Mouse (Mus musculus): Measurements from ENCODE around the gene Gnpat. TPM values are rescaled to one million over a fixed set of nuclear protein-coding genes. Genes with fewer than 3 reads are reported as not detected.
"Not testable (repeated sequence)": the region's sequence is repeated elsewhere in the genome, so short reads cannot be mapped to it uniquely, and the experiment has no call there.

Gnpat gene
- polyA plus RNA-seq, 1 experiment from 2014 or later = 130 TPM

DNA sequence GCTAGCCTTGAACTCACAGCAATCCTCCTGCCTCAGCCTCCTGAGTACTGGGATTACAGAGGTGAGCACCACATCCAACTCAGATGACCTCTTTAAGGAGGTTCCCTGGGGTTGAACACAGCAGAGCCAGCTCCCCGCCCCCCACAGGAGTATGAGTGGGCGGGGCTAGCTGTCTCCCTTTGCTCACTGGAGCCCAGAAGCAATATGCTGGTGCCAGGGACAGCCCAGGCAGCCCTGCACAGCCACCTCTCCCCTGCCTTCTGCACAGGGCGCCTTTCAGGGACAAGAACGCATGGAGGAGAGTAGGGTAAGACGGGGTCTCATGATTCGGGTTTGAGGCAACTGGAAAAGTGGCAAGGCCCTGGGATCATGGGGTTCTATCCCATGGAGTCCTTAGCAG lies 31.3 kb upstream of the Gnpat start:
- peaks cover 17% of the 10 kb centered on the region; the same call in 1 of the 2 replicates for H3K27me3 ChIP-seq
- no peak overlapping the region for H3K4me3 ChIP-seq
- 73% methylated on average over 6 of the region's 6 CpGs for WGBS
- no peak for ATAC-seq (ENCODE audit: low FRiP score, low read depth)
- no peaks in the 10 kb centered on the region for H3K9me3 ChIP-seq
- no peak overlapping the region for H3K9ac ChIP-seq (replicated peaks)
- no peak overlapping the region for H3K4me2 ChIP-seq (replicated peaks)
- H3K27ac ChIP-seq (replicated peaks) = no peak overlapping the region
- no peaks in the 10 kb centered on the region for H3K4me1 ChIP-seq
- peaks cover 11% of the 10 kb centered on the region; the same call in 1 of the 2 replicates for H3K36me3 ChIP-seq

DNA sequence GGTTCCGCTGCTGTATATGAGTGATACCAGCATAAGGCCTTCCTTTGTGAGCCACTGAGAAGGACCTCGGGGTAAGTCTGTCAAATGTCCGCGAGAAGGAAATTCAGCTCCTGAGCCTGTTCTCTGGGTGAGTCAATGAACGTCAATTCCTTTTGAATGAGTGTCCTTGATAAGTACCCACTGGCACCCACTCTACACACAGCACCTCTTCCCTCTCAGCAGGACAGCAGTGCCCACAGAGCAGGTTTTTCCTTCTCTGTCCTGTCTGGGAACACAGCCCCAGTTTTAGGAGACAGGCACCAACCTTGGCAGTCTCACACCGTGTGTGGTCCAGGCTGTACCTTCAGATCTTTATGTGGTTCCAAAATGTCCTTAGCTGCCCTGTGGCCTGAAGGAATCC lies 30.9 kb upstream of the Gnpat start:
- WGBS = 90% methylated on average over 6 of the region's 6 CpGs
- H3K4me3 ChIP-seq = no peak overlapping the region
- no peak overlapping the region for H3K27ac ChIP-seq (replicated peaks)
- no peak overlapping the region for H3K9ac ChIP-seq (replicated peaks)
- H3K4me2 ChIP-seq (replicated peaks) = no peak overlapping the region
- no peaks in the 10 kb centered on the region for H3K4me1 ChIP-seq
- no peaks in the 10 kb centered on the region for H3K9me3 ChIP-seq
- no peak for ATAC-seq (ENCODE audit: low FRiP score, low read depth)
- H3K27me3 ChIP-seq = peaks cover 13% of the 10 kb centered on the region; the same call in 1 of the 2 replicates
- peaks cover 11% of the 10 kb centered on the region; the same call in 1 of the 2 replicates for H3K36me3 ChIP-seq

DNA sequence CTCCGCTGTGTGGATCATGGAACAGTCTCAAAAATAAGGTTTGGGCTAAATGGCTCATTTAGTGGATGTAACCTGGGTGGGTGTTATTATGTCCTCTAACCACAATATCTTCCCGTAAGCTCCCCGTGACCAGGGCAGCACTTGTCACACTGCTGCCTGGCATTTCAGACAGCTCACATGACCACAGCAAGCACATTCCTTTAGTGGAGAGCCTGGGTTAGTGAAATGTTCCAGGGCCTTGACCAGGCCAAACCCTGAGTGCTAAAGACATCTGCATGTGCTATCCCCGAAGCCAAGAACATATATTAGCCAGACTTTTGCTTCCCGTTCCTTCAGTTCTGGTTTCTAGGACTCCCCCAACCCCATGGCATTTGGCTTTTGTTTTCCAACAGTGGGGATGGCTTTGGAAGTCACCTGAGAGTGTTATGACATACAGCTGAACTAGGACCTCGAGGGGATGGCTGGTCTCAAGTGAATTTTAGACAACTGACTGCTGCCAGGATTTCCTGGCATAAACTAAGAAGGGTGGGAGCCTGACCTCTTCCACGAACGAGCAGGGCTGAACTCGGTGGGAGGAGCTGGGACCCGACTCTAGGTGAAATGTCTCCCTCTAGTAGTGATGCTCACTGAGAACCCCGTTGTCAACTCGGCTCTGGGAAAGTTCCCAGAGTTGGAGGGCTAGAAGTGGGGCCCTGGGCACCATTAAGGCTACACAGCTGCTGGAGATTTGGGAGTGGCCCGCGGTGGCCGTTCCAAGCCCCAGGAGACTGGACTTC lies 29.2 kb upstream of the Gnpat start:
- no peaks in the 10 kb centered on the region for H3K9me3 ChIP-seq
- no peak overlapping the region for H3K9ac ChIP-seq (replicated peaks)
- WGBS = 46% methylated on average over 15 of the region's 15 CpGs
- no peaks in the 10 kb centered on the region for H3K4me1 ChIP-seq
- no peak for ATAC-seq (ENCODE audit: low FRiP score, low read depth)
- H3K4me2 ChIP-seq (replicated peaks) = no peak overlapping the region
- H3K27ac ChIP-seq (replicated peaks) = no peak overlapping the region
- peaks cover 24% of the 10 kb centered on the region for H3K36me3 ChIP-seq
- H3K27me3 ChIP-seq = peaks cover 5% of the 10 kb centered on the region; the same call in 1 of the 2 replicates
- no peak overlapping the region for H3K4me3 ChIP-seq

DNA sequence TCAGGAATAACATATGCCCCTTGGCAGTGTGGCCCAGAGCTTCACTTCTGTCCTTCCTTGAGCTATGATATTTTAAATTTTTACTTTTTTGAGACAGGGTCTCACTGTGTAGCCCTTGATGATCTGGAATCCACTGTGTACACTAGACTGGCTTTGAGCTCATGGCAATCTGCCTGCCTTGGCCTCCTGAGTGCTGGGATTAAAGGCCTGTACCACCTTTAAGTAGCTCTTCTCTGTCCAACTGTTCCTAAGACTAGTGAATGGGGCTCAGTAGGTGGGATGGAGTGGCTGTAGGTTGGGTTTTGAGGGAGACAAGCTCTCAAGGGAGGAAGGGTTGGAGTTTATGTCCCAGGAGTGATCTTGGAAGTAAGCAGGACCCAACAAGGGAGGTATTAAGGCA lies 27.0 kb upstream of the Gnpat start:
- H3K9me3 ChIP-seq = no peaks in the 10 kb centered on the region

DNA sequence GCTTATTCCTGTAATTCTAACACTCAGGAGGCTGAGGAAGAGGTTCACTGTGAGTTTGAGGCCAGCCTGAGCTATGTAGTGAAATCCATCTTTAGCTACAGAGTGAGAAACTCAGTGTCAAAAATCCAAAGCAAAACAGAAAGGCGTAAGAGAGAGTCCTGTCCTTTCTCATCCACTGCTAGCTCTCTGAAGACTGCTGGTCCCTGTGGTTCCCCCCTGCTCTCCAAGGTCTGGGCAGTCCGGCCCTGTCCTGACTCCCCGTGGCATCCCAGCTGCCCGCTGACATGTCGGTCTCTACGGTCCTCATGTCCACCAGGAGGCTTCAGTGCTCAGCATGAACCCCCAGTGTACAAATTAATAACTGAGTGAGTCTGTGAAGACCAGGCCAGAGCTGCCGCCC lies 26.6 kb upstream of the Gnpat start:
- 73% methylated on average over 7 of the region's 7 CpGs for WGBS

More for the DNA sequence above, 27.0 kb upstream of the Gnpat start:
- Histone ChIP-seq H3K9ac (replicated peaks) (no peak overlapping the region), H3K4me1 (no peaks in the 10 kb centered on the region), H3K4me2 (replicated peaks) (no peak overlapping the region), H3K27ac (replicated peaks) (no peak overlapping the region), H3K27me3 (no peaks in the 10 kb centered on the region), H3K36me3 (peaks cover 35% of the 10 kb centered on the region), H3K4me3 (no peak overlapping the region)
- no peak for ATAC-seq (ENCODE audit: low FRiP score, low read depth)

DNA sequence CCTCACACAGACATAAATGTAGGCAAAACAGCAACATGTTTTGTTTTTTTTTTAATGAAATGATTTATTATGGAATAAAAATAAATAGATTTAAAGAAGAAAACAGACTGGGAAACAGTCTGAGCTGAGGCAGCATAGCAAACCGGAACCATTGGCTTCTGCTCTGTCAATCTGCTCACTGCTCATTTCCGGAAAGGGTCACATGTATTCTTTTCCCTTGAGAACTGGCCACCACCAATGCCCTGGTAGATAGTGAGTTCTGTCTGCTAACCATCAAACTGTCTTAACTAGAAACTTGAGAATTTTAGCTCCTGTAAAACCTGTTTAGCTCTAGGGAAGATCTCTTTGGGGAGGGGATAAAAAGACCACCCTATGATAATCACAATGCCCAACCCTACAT lies 25.9 kb upstream of the Gnpat start:
- H3K4me1 ChIP-seq = no peaks in the 10 kb centered on the region
- no peak overlapping the region for H3K4me3 ChIP-seq
- no peak overlapping the region for H3K4me2 ChIP-seq (replicated peaks)
- H3K27ac ChIP-seq (replicated peaks) = no peak overlapping the region
- H3K9me3 ChIP-seq = no peaks in the 10 kb centered on the region
- no peak for ATAC-seq (ENCODE audit: low FRiP score, low read depth)
- 90% methylated on average over 2 of the region's 2 CpGs for WGBS
- peaks cover 45% of the 10 kb centered on the region for H3K36me3 ChIP-seq
- no peak overlapping the region for H3K9ac ChIP-seq (replicated peaks)
- no peaks in the 10 kb centered on the region for H3K27me3 ChIP-seq

More for the DNA sequence above, 26.6 kb upstream of the Gnpat start:
- Histone ChIP-seq H3K4me1 (no peaks in the 10 kb centered on the region), H3K36me3 (peaks cover 39% of the 10 kb centered on the region), H3K4me2 (replicated peaks) (no peak overlapping the region), H3K4me3 (no peak overlapping the region), H3K27ac (replicated peaks) (no peak overlapping the region), H3K9ac (replicated peaks) (no peak overlapping the region), H3K27me3 (no peaks in the 10 kb centered on the region), H3K9me3 (no peaks in the 10 kb centered on the region)
- no peak for ATAC-seq (ENCODE audit: low FRiP score, low read depth)

DNA sequence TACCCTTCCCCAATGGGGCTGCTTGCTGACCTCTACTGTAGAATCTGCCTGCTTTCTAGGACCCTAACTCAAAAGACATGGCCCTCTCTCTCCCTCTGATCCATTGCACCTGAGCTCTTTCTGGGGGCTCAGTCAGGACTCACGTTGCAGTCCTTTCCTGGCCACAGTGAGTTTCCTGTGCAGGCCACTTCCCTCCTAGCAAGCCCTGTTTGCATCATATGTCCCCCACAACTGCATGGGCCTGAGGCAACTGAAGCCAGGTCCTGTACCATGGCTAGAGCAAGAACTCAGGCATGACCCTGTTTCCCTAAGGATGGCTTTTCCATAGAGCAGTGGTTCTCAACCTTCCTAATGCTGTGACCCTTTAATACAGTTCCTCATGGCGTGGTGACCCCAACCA lies 24.9 kb upstream of the Gnpat start:
- no peaks in the 10 kb centered on the region for H3K4me1 ChIP-seq
- H3K27ac ChIP-seq (replicated peaks) = no peak overlapping the region
- peaks cover 47% of the 10 kb centered on the region for H3K36me3 ChIP-seq
- no peak overlapping the region for H3K4me3 ChIP-seq
- H3K4me2 ChIP-seq (replicated peaks) = no peak overlapping the region
- no peak overlapping the region for H3K9ac ChIP-seq (replicated peaks)
- H3K9me3 ChIP-seq = no peaks in the 10 kb centered on the region
- ATAC-seq (ENCODE audit: low FRiP score, low read depth) = no peak
- WGBS = 82% methylated on average over 2 of the region's 2 CpGs
- no peaks in the 10 kb centered on the region for H3K27me3 ChIP-seq

DNA sequence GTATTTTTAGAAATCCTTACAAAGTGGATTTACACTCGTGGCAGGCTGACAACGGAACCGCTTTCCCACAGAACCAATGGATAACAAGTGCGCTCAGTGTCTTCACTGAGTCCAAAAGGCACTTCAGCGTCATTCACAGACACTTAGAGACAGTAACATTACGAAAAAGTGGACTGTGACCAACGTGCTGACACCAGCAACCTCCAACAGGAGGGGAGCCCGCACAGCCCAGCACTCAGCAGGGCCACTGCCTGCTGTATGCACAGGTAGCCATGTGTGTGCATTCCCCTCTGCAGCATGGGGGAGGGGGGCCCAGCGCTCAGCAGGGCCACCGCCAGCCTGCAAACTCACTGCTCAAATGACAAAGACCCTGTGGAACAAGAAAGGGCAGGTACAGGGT lies 23.5 kb upstream of the Gnpat start:
- peaks cover 59% of the 10 kb centered on the region for H3K36me3 ChIP-seq

DNA sequence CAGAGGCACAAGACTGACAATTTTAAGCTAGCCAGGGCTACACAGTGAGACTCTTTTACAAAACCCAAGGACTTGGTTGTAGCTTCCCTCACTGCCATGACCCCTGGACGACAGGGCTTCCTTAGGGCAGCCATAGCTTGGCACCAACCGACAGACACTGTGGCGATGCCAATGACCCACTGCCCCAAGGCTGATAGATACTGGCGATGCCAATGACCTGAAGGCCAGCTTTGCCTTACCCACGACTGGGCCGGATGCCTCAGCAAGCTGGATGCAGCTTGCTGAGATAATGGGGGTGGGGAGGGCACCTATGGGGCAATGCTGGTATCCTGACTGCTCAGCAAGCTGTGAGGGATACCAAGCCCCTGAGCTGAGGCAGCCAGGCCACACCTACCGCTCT lies 21.9 kb upstream of the Gnpat start:
- H3K9me3 ChIP-seq = no peaks in the 10 kb centered on the region
- peaks cover 66% of the 10 kb centered on the region for H3K36me3 ChIP-seq
- no peak overlapping the region for H3K27ac ChIP-seq (replicated peaks)
- no peak for ATAC-seq (ENCODE audit: low FRiP score, low read depth)
- no peaks in the 10 kb centered on the region for H3K27me3 ChIP-seq
- no peak overlapping the region for H3K4me3 ChIP-seq
- WGBS = 98% methylated on average over 7 of the region's 7 CpGs
- H3K4me1 ChIP-seq = no peaks in the 10 kb centered on the region
- H3K9ac ChIP-seq (replicated peaks) = no peak overlapping the region
- H3K4me2 ChIP-seq (replicated peaks) = no peak overlapping the region

More for the DNA sequence above, 23.5 kb upstream of the Gnpat start:
- no peaks in the 10 kb centered on the region for H3K4me1 ChIP-seq
- no peak overlapping the region for H3K4me2 ChIP-seq (replicated peaks)
- no peak overlapping the region for H3K9ac ChIP-seq (replicated peaks)
- ATAC-seq (ENCODE audit: low FRiP score, low read depth) = no peak
- no peak overlapping the region for H3K27ac ChIP-seq (replicated peaks)
- no peak overlapping the region for H3K4me3 ChIP-seq
- WGBS = 96% methylated on average over 10 of the region's 10 CpGs
- no peaks in the 10 kb centered on the region for H3K9me3 ChIP-seq
- H3K27me3 ChIP-seq = no peaks in the 10 kb centered on the region

DNA sequence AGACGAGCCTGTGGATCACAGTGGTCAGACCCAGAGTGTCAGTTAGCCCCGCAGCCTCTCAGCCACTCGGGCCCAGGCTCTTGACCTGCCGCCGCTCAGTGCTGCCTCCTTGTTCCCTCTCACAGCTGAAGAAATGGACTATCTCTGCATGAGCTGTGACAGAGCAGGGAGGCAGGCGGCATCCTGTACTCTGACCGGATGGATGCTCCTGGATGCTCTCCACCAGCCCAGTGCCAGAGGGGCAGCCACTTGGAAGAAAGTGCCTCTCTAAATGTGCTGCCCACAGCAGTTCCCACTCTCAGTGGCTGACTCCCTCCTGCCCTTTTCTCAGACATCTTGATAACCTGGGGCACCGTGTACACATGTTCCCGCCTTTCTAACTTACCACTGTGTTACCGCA lies 21.1 kb upstream of the Gnpat start:
- no peak for ATAC-seq (ENCODE audit: low FRiP score, low read depth)
- no peak overlapping the region for H3K4me3 ChIP-seq
- H3K36me3 ChIP-seq = peaks cover 66% of the 10 kb centered on the region
- WGBS = 93% methylated on average over 10 of the region's 10 CpGs
- no peaks in the 10 kb centered on the region for H3K9me3 ChIP-seq
- H3K27me3 ChIP-seq = no peaks in the 10 kb centered on the region
- H3K9ac ChIP-seq (replicated peaks) = no peak overlapping the region
- no peak overlapping the region for H3K27ac ChIP-seq (replicated peaks)
- H3K4me1 ChIP-seq = no peaks in the 10 kb centered on the region
- H3K4me2 ChIP-seq (replicated peaks) = no peak overlapping the region

DNA sequence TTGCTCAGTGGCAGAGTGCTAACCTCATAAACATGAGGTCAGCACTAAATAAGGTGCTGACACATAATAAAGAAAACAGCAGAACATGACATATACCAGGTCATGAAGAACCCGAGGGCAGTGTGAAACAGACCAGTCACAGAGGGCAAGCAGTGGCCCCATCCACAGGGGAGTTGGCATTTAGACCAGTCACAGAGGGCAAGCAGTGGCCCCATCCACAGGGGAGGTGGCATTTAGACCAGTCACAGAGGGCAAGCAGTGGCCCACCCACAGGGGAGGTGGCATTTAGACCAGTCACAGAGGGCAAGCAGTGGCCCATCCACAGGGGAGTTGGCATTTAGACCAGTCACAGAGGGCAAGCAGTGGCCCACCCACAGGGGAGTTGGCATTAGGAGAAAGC lies 19.9 kb upstream of the Gnpat start:
- H3K9me3 ChIP-seq; H3K9ac ChIP-seq (replicated peaks); H3K4me1 ChIP-seq; H3K27ac ChIP-seq (replicated peaks); H3K4me2 ChIP-seq (replicated peaks); H3K4me3 ChIP-seq; H3K27me3 ChIP-seq; ATAC-seq (ENCODE audit: low FRiP score, low read depth): not testable (repeated sequence)
- peaks cover 61% of the 10 kb centered on the region for H3K36me3 ChIP-seq
- WGBS = 81% methylated on average over 1 of the region's 1 CpGs

DNA sequence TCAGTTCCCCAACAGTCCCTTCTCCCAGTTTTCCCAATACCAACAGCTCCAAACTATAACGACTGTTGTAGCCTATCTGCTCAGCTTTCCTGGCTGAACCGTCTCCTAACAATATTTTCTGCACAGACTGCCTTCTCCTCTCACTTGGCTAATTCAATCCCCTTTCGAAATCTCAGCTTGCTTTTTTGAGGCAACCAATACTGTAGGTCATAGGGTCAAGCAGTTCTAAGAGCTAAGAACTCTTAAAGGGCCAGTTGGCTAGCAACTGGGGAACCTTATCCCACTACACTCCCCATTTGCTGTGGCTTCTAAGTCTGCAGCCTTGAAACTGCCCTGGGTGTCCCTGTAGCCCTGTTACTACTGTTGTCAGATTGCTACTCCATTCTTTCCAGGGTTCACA lies 17.7 kb upstream of the Gnpat start:
- no peak overlapping the region for H3K9ac ChIP-seq (replicated peaks)
- no peaks in the 10 kb centered on the region for H3K4me1 ChIP-seq
- no peaks in the 10 kb centered on the region for H3K9me3 ChIP-seq
- H3K27ac ChIP-seq (replicated peaks) = no peak overlapping the region
- H3K36me3 ChIP-seq = peaks cover 39% of the 10 kb centered on the region
- H3K4me3 ChIP-seq = no peak overlapping the region
- 83% methylated on average over 3 of the region's 3 CpGs for WGBS
- H3K4me2 ChIP-seq (replicated peaks) = no peak overlapping the region
- H3K27me3 ChIP-seq = no peaks in the 10 kb centered on the region
- no peak for ATAC-seq (ENCODE audit: low FRiP score, low read depth)

DNA sequence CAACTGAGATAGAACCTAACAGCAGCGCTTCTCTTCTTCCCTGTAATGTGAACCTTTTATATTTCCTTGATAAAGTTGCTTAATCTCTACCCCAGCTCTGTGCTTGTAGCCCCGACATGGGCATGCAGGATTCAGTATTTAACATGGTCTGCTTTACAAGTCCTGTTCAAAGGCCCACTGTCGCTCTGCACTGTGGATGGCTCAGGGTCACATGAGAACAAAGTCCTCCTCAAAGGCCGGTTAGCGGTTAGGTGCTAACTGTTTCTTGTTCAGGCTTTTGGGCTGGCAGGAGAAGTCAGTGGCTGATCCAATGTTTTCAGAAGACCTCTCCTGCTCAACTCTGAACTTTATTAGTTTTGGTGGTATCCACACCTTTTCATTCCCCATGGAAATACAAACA lies 17.3 kb upstream of the Gnpat start:
- WGBS = 88% methylated on average over 5 of the region's 5 CpGs
- Histone ChIP-seq H3K36me3 (peaks cover 34% of the 10 kb centered on the region), H3K27me3 (no peaks in the 10 kb centered on the region), H3K4me1 (no peaks in the 10 kb centered on the region), H3K4me2 (replicated peaks) (no peak overlapping the region), H3K9me3 (no peaks in the 10 kb centered on the region), H3K27ac (replicated peaks) (no peak overlapping the region), H3K9ac (replicated peaks) (no peak overlapping the region), H3K4me3 (no peak overlapping the region)
- ATAC-seq (ENCODE audit: low FRiP score, low read depth) = no peak
